Mouse (Mus musculus) kidney, adult 2 months (tissue): ENCODE data around the gene Ccdc85c. TPM values are rescaled to one million over a fixed set of nuclear protein-coding genes. Genes with fewer than 3 reads are reported as not detected.

Experiments
- DNase-seq: peaks from one replicate; pipeline ENCODE4 v3.0.0; 2021
- H3K27ac ChIP-seq: fragments of 200-500 bp; 2 replicates; pipeline ENCODE4 v1.5.1; 2012; ENCODE audit warnings: low read depth, low read length, control low read depth, inconsistent platforms; ENCODE audit not compliant: insufficient read depth
- H3K27me3 ChIP-seq: fragments of 200-500 bp; replicated peaks from 2 replicates; pipeline ENCODE4 v1.6.1; 2012; ENCODE audit warnings: mild to moderate bottlenecking, moderate library complexity, low read length, inconsistent platforms; ENCODE audit not compliant: control insufficient read depth, insufficient read depth
- H3K36me3 ChIP-seq: fragments of 200-500 bp; 2 replicates; pipeline ENCODE4 v1.6.1; 2012; ENCODE audit warnings: mild to moderate bottlenecking, moderate library complexity, low read length, inconsistent platforms; ENCODE audit not compliant: control insufficient read depth, insufficient read depth
- H3K4me1 ChIP-seq: fragments of 200-500 bp; 2 replicates; pipeline ENCODE4 v1.6.1; 2011; ENCODE audit warnings: low read length; ENCODE audit not compliant: control insufficient read depth, insufficient read depth
- H3K4me3 ChIP-seq: fragments of 200-500 bp; 2 replicates; pipeline ENCODE4 v1.5.1; 2011; ENCODE audit warnings: mild to moderate bottlenecking, low read depth, low read length, control low read depth; ENCODE audit not compliant: insufficient read depth
- CTCF ChIP-seq: fragments of 200-500 bp; conservative IDR thresholded peaks from 2 replicates; pipeline ENCODE4 v1.5.1; 2011; ENCODE audit warnings: low read depth, mild to moderate bottlenecking, control low read depth, low read length, moderate library complexity, mixed read lengths; ENCODE audit not compliant: insufficient read depth, insufficient read length
- POLR2A ChIP-seq: fragments of 200-500 bp; IDR thresholded peaks from one replicate; pipeline ENCODE4 v1.6.1; 2011; ENCODE audit warnings: low read depth, low read length, control low read depth
- WGBS: fragments of 180-500 bp; shearing (Covaris S2); methylation state at CpG from one replicate; pipeline ENCODE4 v1.1.7; 2018; 5-methylcytosine and 5-hydroxymethylcytosine counted together
- polyA plus RNA-seq: library from polyadenylated mRNA; depleted of rRNA; stranded (reverse); fragments of >200 nt; gene quantifications from 2 replicates; pipeline ENCODE4 v1.2.3, GENCODE M21; 2012

The Ccdc85c gene
- polyA plus RNA-seq, 1 experiment: 15.7 TPM

DNA sequence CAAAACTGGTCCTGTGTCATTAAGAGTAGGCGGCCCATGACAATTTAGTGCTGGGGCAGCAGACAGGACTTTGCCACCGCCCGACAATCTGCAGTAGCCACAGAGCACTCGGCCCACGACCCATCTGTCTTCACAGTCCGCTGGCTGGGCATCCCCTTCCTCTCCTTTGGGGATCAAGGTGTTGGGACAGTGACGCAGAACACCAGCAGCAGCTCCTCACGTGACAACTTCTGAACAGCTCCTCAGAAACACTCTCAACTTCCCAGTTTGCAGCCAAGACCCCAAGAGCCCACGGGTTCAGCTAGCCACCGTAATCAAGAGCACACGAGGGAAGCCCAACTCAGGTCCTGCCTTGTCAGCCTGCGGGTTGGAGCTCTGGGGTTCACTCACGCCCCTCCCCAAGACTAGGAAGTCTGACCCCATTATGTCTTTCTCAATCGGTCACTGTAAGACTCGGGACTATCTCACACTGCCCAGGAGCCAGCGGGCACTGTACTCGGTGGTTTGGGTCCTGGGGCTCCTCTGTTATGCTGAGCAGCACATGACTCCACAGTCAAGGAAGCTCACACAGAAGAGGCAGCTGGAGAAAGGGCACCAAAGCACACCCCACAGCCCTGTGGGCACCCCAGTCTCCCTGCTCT, 36.7 kb downstream of the Ccdc85c start:
- Histone ChIP-seq H3K36me3 (no peaks in the 10 kb centered on the region), H3K4me1 (peaks cover 61% of the 10 kb centered on the region), H3K4me3 (no peak overlapping the region), H3K27me3 (no peaks in the 10 kb centered on the region), H3K27ac (no peak overlapping the region)
- no peak for TF ChIP-seq CTCF
- TF ChIP-seq POLR2A: no peak
- 71% methylated on average over 17 of the region's 17 CpGs for WGBS
- DNase-seq: no peak

DNA sequence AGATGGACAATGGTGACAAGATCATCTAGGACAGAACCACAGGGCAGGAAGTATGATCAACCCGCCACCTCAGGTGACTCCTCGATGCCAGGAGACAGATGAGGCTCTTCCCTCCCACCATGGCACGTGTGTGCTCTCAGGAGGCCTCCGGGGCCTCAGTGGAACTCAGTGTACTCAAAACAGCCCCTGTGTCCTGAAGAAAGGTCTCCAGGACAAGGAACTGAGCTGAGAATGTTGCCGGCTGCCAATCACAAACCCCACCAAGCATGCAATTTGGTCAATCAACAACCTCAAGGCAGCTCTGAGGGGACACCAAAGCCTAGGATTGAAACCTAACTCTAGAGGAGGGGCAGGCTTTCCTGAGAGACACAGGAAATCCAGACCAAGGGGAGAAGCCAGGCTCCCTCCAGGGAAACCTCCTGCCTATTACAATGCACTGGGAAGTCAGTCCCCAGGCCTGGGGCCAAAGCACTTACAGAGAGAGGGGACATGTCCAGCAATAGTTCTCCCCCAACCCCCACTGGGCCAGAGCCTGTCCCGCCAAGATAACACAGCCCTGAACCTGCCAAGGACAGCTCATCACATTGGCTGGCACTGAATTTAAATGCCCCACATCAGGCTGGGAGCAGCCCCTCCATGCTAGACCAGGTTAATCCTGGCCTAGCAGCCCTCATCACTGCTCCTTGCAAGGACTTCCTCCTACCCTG, 37.8 kb downstream of the Ccdc85c start:
- DNase-seq: peak; percentile 88
- 43% methylated on average over 6 of the region's 6 CpGs for WGBS
- Histone ChIP-seq H3K36me3 (no peaks in the 10 kb centered on the region), H3K4me1 (peaks cover 52% of the 10 kb centered on the region), H3K27me3 (no peaks in the 10 kb centered on the region), H3K4me3 (no peak overlapping the region), H3K27ac (peak overlapping the region; percentile 62)
- TF ChIP-seq POLR2A (no peak), CTCF (no peak)

DNA sequence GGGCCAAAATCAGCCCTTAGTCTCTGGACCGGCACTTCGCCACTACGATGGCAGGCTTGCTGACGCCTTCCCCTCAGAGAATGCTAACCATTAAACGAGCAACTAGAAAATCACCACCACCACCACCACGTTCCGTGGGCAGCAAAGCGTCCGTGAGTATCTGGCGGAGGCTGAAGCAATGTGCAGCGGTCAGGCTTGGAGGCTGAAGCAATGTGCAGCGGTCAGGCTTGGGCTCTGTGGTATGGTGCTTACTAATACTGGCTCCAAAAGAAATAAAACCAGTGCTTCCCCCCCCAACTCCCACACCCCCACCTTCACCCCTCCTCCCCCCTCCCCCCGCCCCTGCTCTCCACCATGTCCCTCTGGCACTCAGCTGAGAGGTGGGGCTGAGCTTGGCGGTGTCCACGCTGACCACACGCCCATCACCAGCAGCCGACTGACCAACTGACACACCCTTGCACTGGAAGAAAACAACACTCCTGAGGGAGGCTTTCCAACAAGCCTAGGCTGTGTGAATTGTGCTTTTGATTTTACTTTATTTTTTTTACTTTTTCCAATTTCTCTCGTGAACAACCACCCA, 39.2 kb downstream of the Ccdc85c start:
- Histone ChIP-seq H3K4me1 (peaks cover 53% of the 10 kb centered on the region), H3K36me3 (no peaks in the 10 kb centered on the region), H3K27me3 (no peaks in the 10 kb centered on the region), H3K4me3 (no peak overlapping the region), H3K27ac (0 out of 2 replicates have a peak overlapping the region, but pooled peaks have one; percentile 32)
- no peak for DNase-seq
- TF ChIP-seq POLR2A (no peak), CTCF (no peak)
- WGBS: 34% methylated on average over 18 of the region's 18 CpGs

GRCm38 (mm10) chr12:108234832-108235602, 40.2 kb downstream of the Ccdc85c start:
- 72% methylated on average over 14 of the region's 14 CpGs for whole genome bisulfite sequencing
- Histone ChIP-seq H3K4me1 (peaks cover 46% of the 10 kb centered on the region), H3K27ac (no peak overlapping the region), H3K4me3 (no peak overlapping the region), H3K27me3 (no peaks in the 10 kb centered on the region), H3K36me3 (no peaks in the 10 kb centered on the region)
- no peak for DNase-seq
- TF ChIP-seq CTCF: no peak
- no peak for TF ChIP-seq POLR2A

DNA sequence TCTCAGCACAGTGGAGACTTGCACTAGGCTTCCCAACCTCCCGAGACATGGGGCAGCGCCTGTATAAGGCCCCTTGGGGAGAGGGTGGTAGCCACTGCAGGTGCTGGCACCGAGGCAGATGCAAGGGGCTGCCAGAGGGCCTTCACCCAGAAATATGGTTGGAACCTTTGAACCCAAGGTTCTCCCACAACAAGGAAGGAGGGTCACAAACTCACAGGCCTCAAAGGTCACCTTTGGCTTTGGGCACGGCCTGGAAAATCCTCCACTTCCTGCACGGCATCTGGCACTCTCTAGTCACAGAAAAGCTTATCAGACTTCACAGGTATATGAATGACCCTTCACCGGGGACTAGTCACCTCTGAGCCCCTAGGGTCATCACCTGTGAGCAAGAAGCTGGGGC, 41.5 kb downstream of the Ccdc85c start:
- Histone ChIP-seq H3K27ac (no peak overlapping the region), H3K27me3 (no peaks in the 10 kb centered on the region), H3K36me3 (no peaks in the 10 kb centered on the region), H3K4me3 (no peak overlapping the region), H3K4me1 (peaks cover 39% of the 10 kb centered on the region)
- WGBS: 55% methylated on average over 6 of the region's 6 CpGs
- TF ChIP-seq POLR2A (no peak), CTCF (no peak)
- DNase-seq: peak; percentile 76

GRCm38 (mm10) chr12:108231901-108232300, 43.3 kb downstream of the Ccdc85c start:
- Histone ChIP-seq H3K27ac (no peak overlapping the region), H3K4me1 (peaks cover 22% of the 10 kb centered on the region), H3K4me3 (no peak overlapping the region), H3K27me3 (no peaks in the 10 kb centered on the region), H3K36me3 (no peaks in the 10 kb centered on the region)
- no peak for TF ChIP-seq POLR2A
- TF ChIP-seq CTCF: no peak
- DNase-seq: no peak
- 80% methylated on average over 9 of the region's 9 CpGs for WGBS
